Mouse (Mus musculus) heart, postnatal 0 days (tissue): ENCODE measurements around the gene Mitf. TPM values are rescaled to one million over a fixed set of nuclear protein-coding genes. Genes with fewer than 3 reads are reported as not detected.

ENCODE experiments used
- ATAC-seq: fragments of 200-750 bp; cut with Nextera tagmentation; 2 replicates; pipeline ENCODE4 v1.8.0; 2017; ENCODE audit warnings: low read depth, moderate number of reproducible peaks, moderate library complexity; ENCODE audit not compliant: insufficient read depth
- DNase-seq: peaks from one replicate; pipeline ENCODE4 v3.0.0-alpha.2; 2016; ENCODE audit warnings: low spot score
- H3K27ac ChIP-seq: fragments of 300-500 bp; sonication (generic); 2 replicates; pipeline ENCODE4 v1.5.1; 2014; ENCODE audit warnings: low read depth, mild to moderate bottlenecking
- H3K27me3 ChIP-seq: fragments of 300-500 bp; sonication (generic); 2 replicates; pipeline ENCODE4 v1.6.1; 2014; ENCODE audit warnings: low read length, mixed read lengths; ENCODE audit not compliant: control insufficient read depth, insufficient read depth
- H3K36me3 ChIP-seq: fragments of 300-500 bp; sonication (generic); replicated peaks from 2 replicates; pipeline ENCODE4 v1.6.1; 2014; ENCODE audit warnings: low read length, mixed read lengths; ENCODE audit not compliant: control insufficient read depth, insufficient read depth
- H3K4me1 ChIP-seq: fragments of 300-500 bp; sonication (generic); 2 replicates; pipeline ENCODE4 v1.6.1; 2014; ENCODE audit warnings: antibody characterized with exemption; ENCODE audit not compliant: control insufficient read depth, insufficient read depth
- H3K4me2 ChIP-seq: fragments of 300-500 bp; sonication (generic); 2 replicates; pipeline ENCODE4 v1.6.1; 2014; ENCODE audit warnings: low read depth, mild to moderate bottlenecking, low read length, moderate library complexity
- H3K4me3 ChIP-seq: fragments of 300-500 bp; sonication (generic); 2 replicates; pipeline ENCODE4 v1.5.1; 2014; ENCODE audit warnings: low read depth, low read length
- H3K9ac ChIP-seq: fragments of 300-500 bp; sonication (generic); replicated peaks from 2 replicates; pipeline ENCODE4 v1.6.1; 2014; ENCODE audit warnings: low read depth, low read length, mixed read lengths
- H3K9me3 ChIP-seq: fragments of 300-500 bp; sonication (generic); replicated peaks from 2 replicates; pipeline ENCODE4 v1.6.1; 2016; ENCODE audit warnings: low read length; ENCODE audit not compliant: control insufficient read depth
- CTCF ChIP-seq: IDR thresholded peaks from 2 replicates; pipeline ENCODE4 v1.5.1; 2016; ENCODE audit warnings: antibody characterized with exemption, control low read depth, low read depth
- EP300 ChIP-seq: IDR thresholded peaks from 2 replicates; pipeline ENCODE4 v1.6.1; 2016; ENCODE audit warnings: antibody characterized with exemption, low read depth
- WGBS: fragments of 180-500 bp; shearing (Covaris S2); extraction: QIAGEN DNeasy Blood & Tissue Kit; methylation state at CpG from one replicate; pipeline ENCODE4 v1.1.7; 2014; 5-methylcytosine and 5-hydroxymethylcytosine counted together
- polyA plus RNA-seq: library from polyadenylated mRNA; unstranded; fragments of >200 nt; fragmentation: Nextera tagmentation; extraction: Ambion mirVana; gene quantifications from 2 replicates; pipeline ENCODE4 v1.2.1, GENCODE M21; 2015
- total RNA-seq: library from RNA; depleted of rRNA; stranded (reverse); fragments of >200 nt; gene quantifications from 2 replicates; pipeline ENCODE4 v1.2.3, GENCODE M21; 2014; ENCODE audit warnings: low replicate concordance

Gene Mitf
- total and polyA plus RNA-seq, 2 experiments from 2014 or later = 26.2 to 94.1 TPM

DNA sequence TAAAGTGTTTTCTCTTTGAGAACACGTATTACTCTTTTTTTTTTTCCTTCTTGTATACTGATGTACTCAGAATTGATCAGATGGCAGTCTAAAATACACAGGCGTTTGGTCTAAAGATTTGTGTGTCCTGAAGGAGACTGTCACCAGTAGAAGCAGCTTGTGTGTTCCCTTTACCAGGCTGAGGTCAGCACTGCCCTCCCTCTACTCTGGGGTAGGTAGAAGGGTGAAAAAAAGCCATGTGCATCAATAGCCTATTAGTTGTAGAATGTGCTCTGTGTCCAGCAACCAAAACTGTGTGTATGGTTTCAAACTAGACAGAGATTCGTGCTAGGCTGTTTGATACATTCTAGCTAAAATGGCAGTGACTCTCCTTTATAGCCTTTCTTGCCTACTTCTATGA is 122.2 kb downstream of the Mitf start:
- Histone ChIP-seq H3K4me2 (peak overlapping the region; percentile 65), H3K36me3 (no peaks in the 10 kb centered on the region; the same call in 1 of the 2 replicates), H3K9me3 (no peaks in the 10 kb centered on the region), H3K9ac (peak overlapping the region; percentile 63), H3K27ac (peak overlapping the region; percentile 94), H3K4me3 (peak overlapping the region; percentile 56), H3K4me1 (peaks cover 6% of the 10 kb centered on the region; the same call in 1 of the 2 replicates), H3K27me3 (no peaks in the 10 kb centered on the region)
- 37% methylated on average over 3 of the region's 3 CpGs for WGBS
- DNase-seq = no peak
- TF ChIP-seq CTCF (no peak), EP300 (no peak)
- peak; percentile 73 for ATAC-seq

DNA sequence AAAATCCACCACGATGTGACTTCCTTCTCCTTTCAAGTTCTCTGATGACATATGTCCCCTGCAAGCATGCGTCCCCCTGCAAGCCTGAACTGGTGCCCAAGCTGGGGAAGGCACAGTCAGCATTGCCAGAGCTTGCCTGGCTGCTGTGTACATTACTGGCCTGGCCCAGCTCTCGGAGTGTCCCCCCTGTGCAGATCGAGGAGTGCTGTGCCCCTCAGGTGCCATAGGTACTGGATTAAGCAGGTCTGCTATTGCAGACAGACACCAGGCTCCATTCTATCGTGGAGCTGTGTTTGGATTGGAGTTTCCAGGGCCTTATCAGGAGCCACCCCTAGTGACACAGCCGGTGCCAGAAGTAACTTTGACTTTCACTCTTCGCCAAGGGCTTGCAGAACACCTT is 122.6 kb downstream of the Mitf start:
- 14% methylated on average over 7 of the region's 7 CpGs for WGBS
- ATAC-seq (peak; percentile 96), DNase-seq (peak; percentile 90)
- peak overlapping the region; percentile 94 for H3K27ac ChIP-seq
- no peaks in the 10 kb centered on the region; the same call in 1 of the 2 replicates for H3K36me3 ChIP-seq
- H3K4me1 ChIP-seq = peaks cover 6% of the 10 kb centered on the region; the same call in 1 of the 2 replicates
- peak overlapping the region; percentile 56 for H3K4me3 ChIP-seq
- no peaks in the 10 kb centered on the region for H3K27me3 ChIP-seq
- H3K4me2 ChIP-seq = peak overlapping the region; percentile 65
- H3K9me3 ChIP-seq = no peaks in the 10 kb centered on the region
- peak overlapping the region; percentile 63 for H3K9ac ChIP-seq
- TF ChIP-seq EP300 (no peak; the same call in 1 of the 2 replicates), CTCF (no peak)

DNA sequence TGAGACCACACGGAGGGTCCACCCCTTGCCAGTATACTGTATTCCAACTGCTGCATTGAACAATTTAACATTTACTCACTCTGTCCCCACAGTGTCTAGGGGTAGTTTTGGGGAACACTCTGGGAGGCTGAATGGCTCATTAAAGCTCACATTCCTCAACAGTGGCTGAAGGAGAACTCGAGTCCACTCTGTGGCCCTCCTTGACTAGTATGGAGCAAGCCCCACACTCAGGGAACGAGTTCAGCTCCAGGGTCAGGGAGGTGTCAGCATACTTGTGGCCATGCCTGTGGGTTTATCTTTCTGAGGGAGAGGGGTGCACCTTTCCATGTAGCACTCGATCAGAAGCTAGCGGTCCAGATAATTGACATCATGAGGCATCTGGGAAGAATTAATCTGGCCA is 130.3 kb downstream of the Mitf start:
- Histone ChIP-seq H3K27me3 (no peaks in the 10 kb centered on the region), H3K27ac (0 out of 2 replicates have a peak overlapping the region, but pooled peaks have one; percentile 17), H3K9ac (no peak overlapping the region), H3K4me2 (no peak overlapping the region), H3K4me3 (no peak overlapping the region), H3K36me3 (peaks cover 7% of the 10 kb centered on the region; the same call in 1 of the 2 replicates), H3K4me1 (peaks cover 21% of the 10 kb centered on the region), H3K9me3 (no peaks in the 10 kb centered on the region)
- 43% methylated on average over 5 of the region's 5 CpGs for WGBS
- no peak for TF ChIP-seq CTCF
- ATAC-seq (no peak), DNase-seq (no peak)

DNA sequence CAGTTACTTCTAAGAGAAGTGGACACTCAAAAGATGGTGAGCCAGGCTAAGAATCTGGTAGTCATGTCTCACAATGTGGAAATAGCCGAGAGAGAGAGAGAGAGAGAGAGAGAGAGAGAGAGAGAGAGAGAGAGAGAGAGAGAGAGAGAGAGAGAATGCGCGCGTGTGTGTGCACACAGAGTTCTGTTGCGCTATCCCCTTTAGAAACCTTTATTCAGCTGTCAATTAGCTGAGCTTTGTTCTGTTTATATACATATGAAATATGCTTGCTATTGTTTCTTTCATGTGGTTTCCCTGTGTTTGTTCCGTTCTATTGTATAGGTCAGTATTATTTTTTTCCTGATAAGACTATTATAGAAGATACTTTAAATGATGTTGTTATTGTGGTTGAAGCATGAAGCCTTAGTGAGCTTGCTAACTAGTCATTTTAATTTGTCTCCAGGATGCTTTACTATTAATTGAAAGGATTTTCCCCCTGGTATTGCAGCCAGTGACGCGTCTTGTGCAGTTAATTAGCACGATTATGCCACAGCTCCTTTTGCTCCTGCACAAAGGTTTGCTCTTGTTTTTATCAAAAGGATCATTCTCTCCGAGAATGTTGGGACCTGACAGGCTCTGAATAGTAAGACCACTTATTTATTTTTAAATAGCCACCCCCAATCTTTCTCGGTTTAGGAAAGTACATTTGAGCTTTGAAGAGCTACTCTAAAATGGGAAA is 131.2 kb downstream of the Mitf start:
- TF ChIP-seq EP300 = no peak
- TF ChIP-seq CTCF = no peak
- 49% methylated on average over 11 of the region's 11 CpGs for WGBS
- no peak for DNase-seq
- H3K36me3 ChIP-seq = peaks cover 7% of the 10 kb centered on the region; the same call in 1 of the 2 replicates
- peaks cover 21% of the 10 kb centered on the region for H3K4me1 ChIP-seq
- no peak overlapping the region for H3K27ac ChIP-seq
- H3K4me2 ChIP-seq = no peak overlapping the region
- ATAC-seq = no peak
- H3K9me3 ChIP-seq = no peaks in the 10 kb centered on the region
- no peak overlapping the region for H3K4me3 ChIP-seq
- no peak overlapping the region for H3K9ac ChIP-seq
- H3K27me3 ChIP-seq = no peaks in the 10 kb centered on the region

DNA sequence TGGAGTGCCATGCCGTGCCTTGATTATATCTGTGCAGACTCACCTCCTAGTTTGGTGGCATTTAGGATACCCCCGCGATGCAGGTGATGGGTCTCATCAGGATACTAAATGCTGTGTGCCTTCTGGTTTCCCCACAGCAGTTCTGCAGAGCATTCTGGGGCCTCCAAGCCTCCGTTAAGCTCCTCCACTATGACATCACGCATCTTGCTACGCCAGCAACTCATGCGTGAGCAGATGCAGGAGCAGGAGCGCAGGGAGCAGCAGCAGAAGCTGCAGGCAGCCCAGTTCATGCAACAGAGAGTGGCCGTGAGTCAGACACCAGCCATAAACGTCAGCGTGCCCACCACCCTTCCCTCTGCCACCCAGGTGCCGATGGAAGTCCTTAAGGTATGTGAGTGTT is 134.1 kb downstream of the Mitf start:
- ATAC-seq = no peak
- Histone ChIP-seq H3K9ac (no peak overlapping the region), H3K36me3 (peaks cover 11% of the 10 kb centered on the region; the same call in 1 of the 2 replicates), H3K9me3 (no peaks in the 10 kb centered on the region), H3K4me3 (no peak overlapping the region), H3K4me1 (peaks cover 16% of the 10 kb centered on the region), H3K27ac (no peak overlapping the region), H3K4me2 (no peak overlapping the region), H3K27me3 (no peaks in the 10 kb centered on the region)
- 86% methylated on average over 12 of the region's 12 CpGs for WGBS
- no peak for DNase-seq
- TF ChIP-seq CTCF (no peak), EP300 (no peak)
